Mouse (Mus musculus) stomach, embryonic 14.5 days (tissue): ENCODE measurements around the gene Neurod2. TPM values are rescaled to one million over a fixed set of nuclear protein-coding genes. Genes with fewer than 3 reads are reported as not detected.

Experiments
- ATAC-seq: fragments of 200-750 bp; cut with Nextera tagmentation; 2 replicates; pipeline ENCODE4 v1.8.0; 2017; ENCODE audit warnings: low read depth, moderate TSS enrichment; ENCODE audit not compliant: insufficient number of reproducible peaks, insufficient read depth, low FRiP score
- H3K27ac ChIP-seq: fragments of 300-500 bp; sonication (generic); 2 replicates; pipeline ENCODE4 v1.5.1; 2014; ENCODE audit warnings: mild to moderate bottlenecking, low read length, moderate library complexity, mixed read lengths
- H3K27me3 ChIP-seq: fragments of 300-500 bp; sonication (generic); 2 replicates; pipeline ENCODE4 v1.6.1; 2014; ENCODE audit warnings: low read length, control low read depth, mixed read lengths; ENCODE audit not compliant: control insufficient read depth, insufficient read depth
- H3K36me3 ChIP-seq: fragments of 300-500 bp; sonication (generic); 2 replicates; pipeline ENCODE4 v1.6.1; 2014; ENCODE audit warnings: mild to moderate bottlenecking, control low read depth, low read length, moderate library complexity, mixed read lengths; ENCODE audit not compliant: control insufficient read depth, insufficient read depth
- H3K4me1 ChIP-seq: fragments of 300-500 bp; sonication (generic); 2 replicates; pipeline ENCODE4 v1.6.1; 2014; ENCODE audit warnings: low read length, control low read depth, mixed read lengths; ENCODE audit not compliant: control insufficient read depth, insufficient read depth
- H3K4me2 ChIP-seq: fragments of 300-500 bp; sonication (generic); replicated peaks from 2 replicates; pipeline ENCODE4 v1.6.1; 2014; ENCODE audit warnings: low read depth, low read length, control low read depth
- H3K4me3 ChIP-seq: fragments of 300-500 bp; sonication (generic); 2 replicates; pipeline ENCODE4 v1.5.1; 2014; ENCODE audit warnings: low read depth, low read length, control low read depth
- H3K9ac ChIP-seq: fragments of 300-500 bp; sonication (generic); replicated peaks from 2 replicates; pipeline ENCODE4 v1.6.1; 2014; ENCODE audit warnings: low read depth, mild to moderate bottlenecking, control low read depth, low read length, moderate library complexity, mixed read lengths
- H3K9me3 ChIP-seq: fragments of 300-500 bp; sonication (generic); 2 replicates; pipeline ENCODE4 v1.6.1; 2016; ENCODE audit warnings: low read depth, low read length, control low read depth; ENCODE audit not compliant: control insufficient read depth
- WGBS: fragments of 180-500 bp; shearing (Covaris S2); extraction: QIAGEN DNeasy Blood & Tissue Kit; methylation state at CpG from one replicate; pipeline ENCODE4 v1.1.7; 2014; 5-methylcytosine and 5-hydroxymethylcytosine counted together
- polyA plus RNA-seq: library from polyadenylated mRNA; unstranded; fragments of >200 nt; fragmentation: Nextera tagmentation; extraction: Ambion mirVana; gene quantifications from 2 replicates; pipeline ENCODE4 v1.2.1, GENCODE M21; 2014

Gene Neurod2
- not detected in 2 replicates for polyA plus RNA-seq

GRCm38 (mm10) chr11:98329081-98329959 is at the start of gene Neurod2:
TSS of gene Neurod2 (minus strand) at chr11:98329648.
- peak within 1 kb of the TSS; percentile 17 for H3K4me3 ChIP-seq
- no peaks in the 10 kb centered on the region for H3K9me3 ChIP-seq
- H3K36me3 ChIP-seq: no peaks in the 10 kb centered on the region
- H3K27me3 ChIP-seq: peaks cover 93% of the 10 kb centered on the region
- H3K4me1 ChIP-seq: no peaks in the 10 kb centered on the region
- H3K27ac ChIP-seq: no peak within 1 kb of the TSS
- no peak for ATAC-seq
- peak within 1 kb of the TSS; percentile 30; the same call in 1 of the 2 replicates for H3K4me2 ChIP-seq
- no peak within 1 kb of the TSS for H3K9ac ChIP-seq
- 2% methylated on average over 38 of the region's 38 CpGs for WGBS

- no peaks in the 10 kb centered on the region for H3K9me3 ChIP-seq
- no peak for ATAC-seq
- no peaks in the 10 kb centered on the region for H3K4me1 ChIP-seq
- peaks cover 56% of the 10 kb centered on the region for H3K36me3 ChIP-seq
- no peaks in the 10 kb centered on the region for H3K27me3 ChIP-seq
- H3K9ac ChIP-seq: no peak overlapping the region
- 83% methylated on average over 11 of the region's 11 CpGs for WGBS
- no peak overlapping the region for H3K27ac ChIP-seq
- no peak overlapping the region for H3K4me2 ChIP-seq
- no peak overlapping the region for H3K4me3 ChIP-seq
These were observed 48.3 kb upstream of the Neurod2 start for GRCm38 (mm10) chr11:98377787-98378186.

- WGBS: 80% methylated on average over 5 of the region's 5 CpGs
These were observed 47.3 kb upstream of the Neurod2 start for GRCm38 (mm10) chr11:98376756-98377155.

GRCm38 (mm10) chr11:98374266-98374665 is 44.8 kb upstream of the Neurod2 start:
- Histone ChIP-seq H3K4me1 (0 out of 2 replicates have a peak, but pooled peaks cover 4% of the 10 kb centered on the region), H3K4me3 (no peak overlapping the region), H3K4me2 (no peak overlapping the region), H3K9me3 (no peaks in the 10 kb centered on the region), H3K9ac (no peak overlapping the region), H3K36me3 (peaks cover 41% of the 10 kb centered on the region), H3K27ac (no peak overlapping the region), H3K27me3 (no peaks in the 10 kb centered on the region)
- 84% methylated on average over 8 of the region's 8 CpGs for WGBS
- ATAC-seq: no peak

More at GRCm38 (mm10) chr11:98376756-98377155, 47.3 kb upstream of the Neurod2 start:
- H3K27me3 ChIP-seq: no peaks in the 10 kb centered on the region
- no peak overlapping the region for H3K4me2 ChIP-seq
- ATAC-seq: no peak
- no peak overlapping the region for H3K4me3 ChIP-seq
- H3K9me3 ChIP-seq: no peaks in the 10 kb centered on the region
- peaks cover 57% of the 10 kb centered on the region for H3K36me3 ChIP-seq
- H3K4me1 ChIP-seq: 0 out of 2 replicates have a peak, but pooled peaks cover 4% of the 10 kb centered on the region
- no peak overlapping the region for H3K9ac ChIP-seq
- no peak overlapping the region for H3K27ac ChIP-seq

- Histone ChIP-seq H3K9me3 (no peaks in the 10 kb centered on the region), H3K9ac (no peak overlapping the region), H3K4me1 (0 out of 2 replicates have a peak, but pooled peaks cover 4% of the 10 kb centered on the region), H3K4me3 (no peak overlapping the region), H3K4me2 (no peak overlapping the region), H3K27ac (no peak overlapping the region), H3K36me3 (peaks cover 32% of the 10 kb centered on the region), H3K27me3 (no peaks in the 10 kb centered on the region)
- 81% methylated on average over 6 of the region's 6 CpGs for WGBS
- ATAC-seq: no peak
These were observed 43.8 kb upstream of the Neurod2 start for GRCm38 (mm10) chr11:98373244-98373643.

- 11% methylated on average over 2 of the region's 2 CpGs for WGBS
- H3K9me3 ChIP-seq: no peaks in the 10 kb centered on the region
- no peaks in the 10 kb centered on the region for H3K27me3 ChIP-seq
- H3K36me3 ChIP-seq: peaks cover 24% of the 10 kb centered on the region
- no peak overlapping the region for H3K4me2 ChIP-seq
- H3K4me1 ChIP-seq: 0 out of 2 replicates have a peak, but pooled peaks cover 4% of the 10 kb centered on the region
- no peak for ATAC-seq
- no peak overlapping the region for H3K9ac ChIP-seq
- no peak overlapping the region for H3K27ac ChIP-seq
- H3K4me3 ChIP-seq: no peak overlapping the region
These were observed 43.0 kb upstream of the Neurod2 start for GRCm38 (mm10) chr11:98372406-98372805.

GRCm38 (mm10) chr11:98371556-98372240 is 42.2 kb upstream of the Neurod2 start:
- H3K27ac ChIP-seq: no peak overlapping the region
- H3K36me3 ChIP-seq: peaks cover 19% of the 10 kb centered on the region
- WGBS: 61% methylated on average over 7 of the region's 10 CpGs
- no peak overlapping the region for H3K4me3 ChIP-seq
- H3K4me1 ChIP-seq: 0 out of 2 replicates have a peak, but pooled peaks cover 4% of the 10 kb centered on the region
- H3K27me3 ChIP-seq: no peaks in the 10 kb centered on the region
- H3K9ac ChIP-seq: no peak overlapping the region
- H3K9me3 ChIP-seq: no peaks in the 10 kb centered on the region
- ATAC-seq: peak; percentile 73; the same call in 1 of the 2 replicates
- no peak overlapping the region for H3K4me2 ChIP-seq

- Histone ChIP-seq H3K4me1 (0 out of 2 replicates have a peak, but pooled peaks cover 4% of the 10 kb centered on the region), H3K9ac (no peak overlapping the region), H3K27me3 (no peaks in the 10 kb centered on the region), H3K4me2 (no peak overlapping the region), H3K36me3 (peaks cover 12% of the 10 kb centered on the region), H3K9me3 (no peaks in the 10 kb centered on the region), H3K4me3 (no peak overlapping the region), H3K27ac (no peak overlapping the region)
- 87% methylated on average over 2 of the region's 2 CpGs for WGBS
- ATAC-seq: no peak
These were observed 41.1 kb upstream of the Neurod2 start for GRCm38 (mm10) chr11:98370588-98370987.
